Mouse (Mus musculus) heart, adult 18-20 months (tissue): ENCODE measurements at regions not wholly inside any gene's neighbourhood (a gene's known extent, or its start where the extent isn't known, plus 50 kb on each side); places are given as distances from the start of the nearest gene placed in this dataset.

Experiments used
- DNase-seq, 2 experiments: peaks; one replicate each; pipeline ENCODE4 v3.0.0; 2021 to 2022; ENCODE audit warnings: mixed read lengths in 1 of 2

GRCm38 (mm10) chr1:26909926-26910665 is 222.8 kb upstream of the 4931408C20Rik start:
- peak; percentile 5 to 28 for DNase-seq

- DNase-seq, result no peak
Measured at GRCm38 (mm10) chr1:26902306-26902705, 215.0 kb upstream of the 4931408C20Rik start.

GRCm38 (mm10) chr1:26857433-26857832 is 170.2 kb upstream of the 4931408C20Rik start:
- DNase-seq, result no peak

- no peak for DNase-seq
Measured at GRCm38 (mm10) chr1:26853802-26854201, 166.5 kb upstream of the 4931408C20Rik start.

GRCm38 (mm10) chr1:26809259-26809658 is 122.0 kb upstream of the 4931408C20Rik start:
- DNase-seq, result no peak

GRCm38 (mm10) chr1:26765076-26765475 is 77.8 kb upstream of the 4931408C20Rik start:
- no peak for DNase-seq
